Mouse (Mus musculus): ENCODE measurements around the gene Kdelc1. TPM values are rescaled to one million over a fixed set of nuclear protein-coding genes. Genes with fewer than 3 reads are reported as not detected.

Kdelc1 gene
- polyA plus RNA-seq, 1 experiment from 2014 or later: 49.9 TPM

DNA sequence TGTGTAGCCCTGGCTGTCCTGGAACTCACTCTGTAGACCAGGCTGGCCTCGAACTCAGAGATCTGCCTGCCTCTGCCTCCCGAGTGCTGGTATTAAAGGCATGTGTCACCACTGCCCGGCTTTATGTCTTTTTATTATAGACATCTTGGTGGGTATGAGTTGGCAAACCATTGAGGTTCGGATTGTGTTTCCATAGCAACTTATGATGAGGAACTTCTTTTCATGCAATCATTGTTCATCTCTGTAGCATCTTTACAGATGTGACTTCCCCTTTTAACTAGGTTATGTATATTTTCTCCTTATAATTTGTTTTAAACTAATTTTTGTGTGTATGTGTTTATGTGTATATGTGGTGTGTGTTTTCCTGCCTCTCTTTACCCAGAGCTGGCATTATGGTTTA is 7.0 kb upstream of the Kdelc1 start:
- Histone ChIP-seq H3K4me1 (peaks cover 8% of the 10 kb centered on the region), H3K27me3 (no peaks in the 10 kb centered on the region), H3K36me3 (peaks cover 15% of the 10 kb centered on the region), H3K4me3 (no peak overlapping the region), H3K27ac (no peak overlapping the region), H3K4me2 (replicated peaks) (no peak overlapping the region), H3K9me3 (replicated peaks) (no peaks in the 10 kb centered on the region), H3K9ac (no peak overlapping the region)
- no peak for ATAC-seq (ENCODE audit: low FRiP score)
- WGBS: 95% methylated on average over 4 of the region's 4 CpGs

DNA sequence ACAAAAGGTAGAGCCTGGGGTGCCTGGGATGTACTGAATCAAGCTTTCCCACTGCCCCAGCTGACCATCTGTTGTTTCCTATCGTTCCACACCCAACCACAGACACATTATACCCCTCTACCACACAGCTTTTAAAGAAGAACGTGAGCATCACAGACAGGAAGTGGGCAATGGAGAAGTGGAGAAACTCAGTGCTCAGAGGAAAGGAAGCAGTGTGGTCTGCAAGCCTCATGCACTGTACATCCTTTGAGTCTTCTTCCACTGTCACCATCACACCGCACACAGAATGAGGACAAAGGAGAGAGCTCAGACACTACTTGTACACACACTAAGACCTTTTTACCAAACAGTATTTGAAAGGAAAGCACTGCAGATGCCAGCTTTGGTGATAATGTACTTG is 3.6 kb upstream of the Kdelc1 start:
- no peaks in the 10 kb centered on the region for H3K9me3 ChIP-seq (replicated peaks)
- no peak overlapping the region for H3K27ac ChIP-seq
- H3K4me3 ChIP-seq: no peak overlapping the region
- H3K4me1 ChIP-seq: peaks cover 19% of the 10 kb centered on the region
- no peak for ATAC-seq (ENCODE audit: low FRiP score)
- H3K9ac ChIP-seq: no peak overlapping the region
- 83% methylated on average over 3 of the region's 3 CpGs for WGBS
- no peak overlapping the region for H3K4me2 ChIP-seq (replicated peaks)
- H3K27me3 ChIP-seq: no peaks in the 10 kb centered on the region
- H3K36me3 ChIP-seq: peaks cover 10% of the 10 kb centered on the region; the same call in 1 of the 2 replicates

DNA sequence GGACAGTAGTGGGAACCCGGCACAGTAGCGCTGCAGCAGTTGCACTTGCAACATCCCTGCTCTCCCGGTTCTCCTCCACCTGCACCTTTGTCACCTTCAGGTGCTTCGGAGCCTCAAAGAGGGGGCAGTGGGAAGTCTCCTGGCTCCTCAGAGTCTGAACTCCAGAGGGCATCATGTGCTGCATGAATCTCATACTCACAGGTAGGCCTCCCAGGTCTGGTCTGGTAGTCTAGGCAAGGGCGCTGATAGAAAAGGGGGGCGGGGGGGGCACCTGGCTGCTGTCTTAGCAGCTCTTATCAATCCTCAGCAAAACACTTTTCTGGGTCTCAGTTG is 1.4 kb upstream of the Kdelc1 start:
- Histone ChIP-seq H3K9ac (peak overlapping the region; percentile 84), H3K36me3 (peaks cover 7% of the 10 kb centered on the region), H3K4me2 (replicated peaks) (peak overlapping the region; percentile 63), H3K4me1 (peaks cover 19% of the 10 kb centered on the region), H3K9me3 (replicated peaks) (no peaks in the 10 kb centered on the region), H3K27ac (peak overlapping the region; percentile 96), H3K27me3 (no peaks in the 10 kb centered on the region), H3K4me3 (peak overlapping the region; percentile 44)
- 3% methylated on average over 6 of the region's 6 CpGs for WGBS
- peak; percentile 35 for ATAC-seq (ENCODE audit: low FRiP score)

DNA sequence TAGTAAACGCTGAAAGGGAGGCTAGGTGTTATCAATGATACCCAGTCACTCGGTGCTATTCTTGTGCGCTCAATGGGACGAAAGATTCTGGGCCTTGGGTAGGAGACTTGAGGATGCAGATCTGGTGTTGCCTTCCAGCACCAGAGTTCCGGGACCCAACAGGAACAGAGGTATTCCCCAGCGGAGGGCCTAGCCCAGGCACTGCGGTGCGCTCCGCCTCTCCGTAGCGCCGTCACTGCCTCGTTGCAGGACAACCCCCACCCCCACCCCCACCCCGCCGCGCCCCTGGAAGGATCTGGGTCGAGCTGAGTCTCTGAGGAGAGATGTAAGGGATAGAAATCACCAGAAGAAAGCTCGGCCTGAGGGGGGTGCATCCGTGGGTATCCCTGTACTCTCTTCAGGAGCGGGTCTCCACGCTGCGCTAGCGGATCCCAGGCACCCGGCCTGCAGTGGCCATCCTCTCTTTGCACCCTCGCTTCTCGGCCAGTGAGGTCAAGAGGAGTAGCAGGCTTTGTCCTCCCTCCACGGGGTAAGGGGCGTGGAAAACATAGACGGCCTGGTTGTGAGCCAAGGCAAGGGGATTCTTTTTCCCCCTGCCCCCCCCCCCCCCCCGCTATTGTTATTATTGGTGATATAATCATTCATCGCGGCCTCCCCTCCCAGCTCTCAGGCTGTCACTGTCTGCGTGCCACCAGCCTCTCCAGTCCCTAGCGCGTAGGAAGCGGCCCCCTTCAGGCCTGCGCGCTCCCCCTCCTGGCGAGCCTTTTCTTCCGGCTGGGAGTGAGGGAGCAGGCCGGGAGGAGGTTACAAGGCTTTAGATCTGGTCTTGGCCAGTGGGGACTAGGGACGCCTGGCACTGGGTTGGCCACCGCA is 829 bp upstream of the Kdelc1 start:
- H3K9me3 ChIP-seq (replicated peaks): no peaks in the 10 kb centered on the region
- H3K27me3 ChIP-seq: no peaks in the 10 kb centered on the region
- H3K9ac ChIP-seq: peak overlapping the region; percentile 84
- under 1% methylated on average over 39 of the region's 43 CpGs for WGBS
- H3K4me2 ChIP-seq (replicated peaks): peak overlapping the region; percentile 63
- peaks cover 19% of the 10 kb centered on the region for H3K4me1 ChIP-seq
- peaks cover 12% of the 10 kb centered on the region for H3K36me3 ChIP-seq
- H3K27ac ChIP-seq: peak overlapping the region; percentile 96
- ATAC-seq (ENCODE audit: low FRiP score): peak; percentile 91
- peak overlapping the region; percentile 44 for H3K4me3 ChIP-seq

DNA sequence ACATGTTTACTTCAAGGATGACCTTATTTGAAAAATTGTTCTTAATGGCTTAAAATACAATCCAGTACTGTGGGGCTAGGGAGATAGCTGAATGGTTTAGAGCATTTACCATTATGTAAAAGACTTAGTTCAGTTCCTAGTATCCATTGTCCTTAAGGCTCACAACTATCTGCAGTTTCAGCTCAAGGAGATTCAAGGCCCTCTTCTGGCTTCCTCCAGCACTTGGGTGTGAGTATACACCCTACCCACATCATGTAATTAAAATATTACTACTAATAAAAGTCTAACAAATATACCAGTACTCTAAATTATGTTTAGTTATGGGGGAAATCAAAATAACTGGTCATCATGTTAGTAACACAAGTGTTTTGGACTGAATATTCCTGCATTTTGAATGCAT is 1.0 kb downstream of the Kdelc1 start:
- ATAC-seq (ENCODE audit: low FRiP score): no peak
- Histone ChIP-seq H3K4me1 (peaks cover 19% of the 10 kb centered on the region), H3K36me3 (peaks cover 23% of the 10 kb centered on the region), H3K27ac (no peak overlapping the region), H3K27me3 (no peaks in the 10 kb centered on the region), H3K4me2 (replicated peaks) (peak overlapping the region; percentile 63), H3K9me3 (replicated peaks) (no peaks in the 10 kb centered on the region), H3K9ac (no peak overlapping the region), H3K4me3 (peak overlapping the region; percentile 14)

DNA sequence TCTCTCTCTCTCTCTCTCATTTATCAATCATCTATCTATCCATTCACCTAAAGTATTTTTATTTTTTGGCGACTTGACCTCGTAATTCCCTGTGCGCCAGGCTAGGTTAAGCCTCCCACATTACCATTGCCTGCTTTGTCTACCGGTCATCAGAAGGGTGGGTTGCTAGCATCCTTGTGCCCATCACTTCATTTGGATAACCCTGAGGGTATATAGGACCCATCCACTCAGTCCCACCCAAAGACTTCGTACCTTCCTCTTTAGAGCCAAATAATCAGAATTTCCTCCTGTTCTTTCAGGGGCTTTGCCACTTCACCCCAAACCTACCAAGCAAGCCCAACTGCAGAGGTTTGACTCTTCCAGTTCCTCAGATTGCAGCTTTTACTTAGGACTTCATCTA is 15.7 kb downstream of the Kdelc1 start:
- ATAC-seq (ENCODE audit: low FRiP score): no peak
- peak overlapping the region; percentile 55 for H3K9ac ChIP-seq
- H3K27ac ChIP-seq: no peak overlapping the region
- no peaks in the 10 kb centered on the region for H3K9me3 ChIP-seq (replicated peaks)
- H3K4me1 ChIP-seq: peaks cover 9% of the 10 kb centered on the region
- H3K4me3 ChIP-seq: peak overlapping the region; percentile 71
- peaks cover 18% of the 10 kb centered on the region for H3K36me3 ChIP-seq
- H3K4me2 ChIP-seq (replicated peaks): peak overlapping the region; percentile 71
- WGBS: 18% methylated on average over 5 of the region's 5 CpGs
- no peaks in the 10 kb centered on the region for H3K27me3 ChIP-seq

DNA sequence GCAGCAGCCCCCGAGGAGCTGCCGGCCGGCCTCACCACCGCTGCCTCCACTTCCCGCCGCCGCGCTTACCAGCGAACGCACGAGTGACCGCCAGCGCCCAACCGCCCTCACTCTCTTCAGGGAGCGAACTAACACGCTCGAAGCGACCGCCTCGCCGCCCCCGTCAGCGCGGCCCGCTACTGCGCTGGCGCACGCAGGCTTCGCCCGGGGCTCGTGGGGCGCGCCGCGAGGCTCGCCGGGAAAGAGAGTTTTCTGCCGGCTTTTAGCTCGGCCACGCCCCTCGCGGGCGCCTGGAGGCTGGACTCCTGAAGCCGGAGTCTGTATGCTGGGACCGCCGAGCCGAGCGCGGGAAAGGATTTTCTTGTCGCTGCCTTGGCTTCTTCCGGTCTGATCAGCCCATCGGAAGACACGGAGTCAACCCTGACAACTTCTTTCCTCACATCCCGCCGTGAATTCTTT is 16.3 kb downstream of the Kdelc1 start, which contains the start of gene Tex30:
TSS of gene Tex30 (minus strand) at position 183 of the 459 bp plus-strand sequence.
- under 1% methylated on average over 55 of the region's 55 CpGs for WGBS

DNA sequence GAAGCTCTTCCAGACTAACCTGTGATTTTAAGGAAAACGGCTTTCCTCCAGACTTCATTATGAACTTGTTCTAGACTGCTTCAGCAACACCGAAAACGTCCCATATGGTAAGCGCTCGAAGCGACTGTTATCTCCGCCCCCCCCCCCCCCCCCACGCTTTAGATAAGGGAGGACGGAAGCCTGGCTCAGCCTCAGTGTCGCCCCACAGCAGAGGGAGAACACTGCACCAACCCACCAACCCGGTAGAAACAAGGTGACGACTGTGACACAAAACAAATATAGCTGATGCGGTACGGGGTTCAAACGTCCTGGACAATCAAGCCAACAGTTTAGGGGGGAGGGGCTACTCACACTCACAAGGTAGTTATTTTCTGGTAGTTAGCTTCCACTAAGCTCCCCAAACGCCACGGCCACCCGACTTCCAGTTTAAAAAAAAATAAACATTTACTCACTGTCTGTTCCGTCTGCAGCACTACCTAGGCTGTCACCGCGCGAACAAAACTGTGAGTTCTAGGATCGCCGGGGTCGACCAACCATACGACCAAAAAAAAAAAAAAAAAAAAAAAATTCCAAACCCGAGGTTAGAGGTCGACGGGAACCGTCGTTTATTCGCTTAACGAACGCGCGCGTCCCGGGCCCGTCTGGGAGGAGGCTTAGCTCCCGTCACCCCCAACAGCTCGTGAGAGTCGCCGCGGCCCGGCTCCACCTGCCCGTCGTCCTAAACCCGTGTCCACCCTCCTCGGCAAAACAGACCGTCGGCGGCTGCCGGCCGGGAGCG is 17.0 kb downstream of the Kdelc1 start:
- peaks cover 9% of the 10 kb centered on the region for H3K4me1 ChIP-seq
- peak overlapping the region; percentile 71 for H3K4me2 ChIP-seq (replicated peaks)
- peak overlapping the region; percentile 71 for H3K4me3 ChIP-seq
- H3K9me3 ChIP-seq (replicated peaks): no peaks in the 10 kb centered on the region
- peak overlapping the region; percentile 85 for H3K27ac ChIP-seq
- peak; percentile 85 for ATAC-seq (ENCODE audit: low FRiP score)
- under 1% methylated on average over 55 of the region's 55 CpGs for WGBS
- peaks cover 23% of the 10 kb centered on the region for H3K36me3 ChIP-seq
- H3K9ac ChIP-seq: peak overlapping the region; percentile 73
- H3K27me3 ChIP-seq: no peaks in the 10 kb centered on the region

More for the DNA sequence above, 16.3 kb downstream of the Kdelc1 start, which contains the start of gene Tex30:
- H3K4me1 ChIP-seq: peaks cover 9% of the 10 kb centered on the region
- peak; percentile 99 for ATAC-seq (ENCODE audit: low FRiP score)
- peak within 1 kb of the TSS; percentile 85 for H3K27ac ChIP-seq
- H3K36me3 ChIP-seq: peaks cover 17% of the 10 kb centered on the region
- peak within 1 kb of the TSS; percentile 71 for H3K4me3 ChIP-seq
- no peaks in the 10 kb centered on the region for H3K9me3 ChIP-seq (replicated peaks)
- H3K4me2 ChIP-seq (replicated peaks): peak within 1 kb of the TSS; percentile 71
- peak within 1 kb of the TSS; percentile 73 for H3K9ac ChIP-seq
- no peaks in the 10 kb centered on the region for H3K27me3 ChIP-seq

DNA sequence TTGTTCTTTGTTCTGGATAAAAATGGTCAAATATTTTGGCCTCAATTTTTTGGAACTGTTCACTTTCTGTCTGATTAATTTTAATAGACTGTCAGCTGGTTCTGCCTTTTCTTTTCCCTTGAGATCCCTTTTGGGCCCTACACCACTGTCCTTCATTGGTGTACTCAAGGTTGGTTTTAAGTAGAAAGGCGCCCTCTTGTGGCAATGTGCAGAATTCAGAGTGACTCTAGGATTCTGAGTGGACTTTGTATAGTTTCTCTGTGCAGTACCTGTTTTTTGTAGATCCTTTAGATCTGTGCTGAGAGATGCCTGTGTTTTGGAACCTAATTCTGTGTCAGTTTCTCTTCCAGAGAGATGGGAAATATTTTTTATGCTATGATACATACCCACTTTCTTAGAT is 54.0 kb downstream of the Kdelc1 start:
- Histone ChIP-seq H3K9me3 (replicated peaks) (no peaks in the 10 kb centered on the region), H3K27ac (no peak overlapping the region), H3K4me2 (replicated peaks) (no peak overlapping the region), H3K27me3 (no peaks in the 10 kb centered on the region), H3K36me3 (no peaks in the 10 kb centered on the region), H3K4me1 (no peaks in the 10 kb centered on the region), H3K9ac (no peak overlapping the region), H3K4me3 (no peak overlapping the region)
- no peak for ATAC-seq (ENCODE audit: low FRiP score)
- 0% methylated on average over 1 of the region's 1 CpGs for WGBS

DNA sequence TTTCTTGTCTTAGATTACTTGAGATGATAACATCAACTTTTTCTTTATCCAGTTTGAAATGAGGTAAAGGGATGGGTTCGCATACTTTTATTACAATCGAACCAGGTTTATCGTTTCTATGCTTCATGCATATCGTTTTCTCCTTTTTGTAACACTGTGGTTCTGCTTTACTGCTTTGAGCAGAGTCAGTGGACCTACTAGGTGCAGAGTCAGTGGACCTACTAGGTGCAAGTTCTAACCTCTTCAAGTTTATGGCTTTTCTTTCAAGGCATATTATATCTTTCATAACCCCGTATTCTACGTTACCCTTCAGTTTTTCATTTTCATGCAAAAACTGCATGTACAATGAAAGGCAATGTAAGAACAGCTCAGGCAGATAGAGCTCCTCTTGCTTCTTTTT is 55.2 kb downstream of the Kdelc1 start:
- Histone ChIP-seq H3K9ac (no peak overlapping the region), H3K27me3 (no peaks in the 10 kb centered on the region), H3K4me3 (no peak overlapping the region), H3K4me1 (no peaks in the 10 kb centered on the region), H3K36me3 (no peaks in the 10 kb centered on the region), H3K9me3 (replicated peaks) (no peaks in the 10 kb centered on the region), H3K27ac (no peak overlapping the region), H3K4me2 (replicated peaks) (no peak overlapping the region)
- 98% methylated on average over 6 of the region's 6 CpGs for WGBS
- ATAC-seq (ENCODE audit: low FRiP score): no peak

DNA sequence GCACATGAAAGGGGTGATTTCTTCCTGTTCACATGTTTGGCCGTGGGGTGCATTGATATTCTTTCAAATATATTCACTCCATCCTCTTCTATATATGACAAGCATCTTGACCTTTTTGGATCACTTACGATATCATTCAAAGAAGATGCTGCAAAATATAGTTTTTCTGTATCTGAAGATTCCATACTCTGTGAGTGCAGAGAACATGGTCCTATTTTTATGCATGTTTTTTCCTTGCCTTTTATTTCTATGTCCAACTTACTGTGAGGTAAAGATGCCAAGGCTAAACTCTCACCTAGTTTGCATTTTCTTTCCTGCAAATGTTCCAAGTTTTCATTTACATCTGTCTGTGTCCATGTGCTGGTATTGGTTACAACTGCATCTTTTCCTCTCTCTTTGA is 56.8 kb downstream of the Kdelc1 start, which contains the start of gene Gm8251:
TSS of gene Gm8251 (minus strand) at position 101 of the 400 bp plus-strand sequence.
- Histone ChIP-seq H3K4me1 (no peaks in the 10 kb centered on the region), H3K4me2 (replicated peaks) (no peak within 1 kb of the TSS), H3K27me3 (no peaks in the 10 kb centered on the region), H3K9me3 (replicated peaks) (no peaks in the 10 kb centered on the region), H3K4me3 (no peak within 1 kb of the TSS), H3K36me3 (no peaks in the 10 kb centered on the region), H3K27ac (no peak within 1 kb of the TSS), H3K9ac (no peak within 1 kb of the TSS)
- WGBS: 89% methylated on average over 2 of the region's 2 CpGs
- ATAC-seq (ENCODE audit: low FRiP score): no peak

DNA sequence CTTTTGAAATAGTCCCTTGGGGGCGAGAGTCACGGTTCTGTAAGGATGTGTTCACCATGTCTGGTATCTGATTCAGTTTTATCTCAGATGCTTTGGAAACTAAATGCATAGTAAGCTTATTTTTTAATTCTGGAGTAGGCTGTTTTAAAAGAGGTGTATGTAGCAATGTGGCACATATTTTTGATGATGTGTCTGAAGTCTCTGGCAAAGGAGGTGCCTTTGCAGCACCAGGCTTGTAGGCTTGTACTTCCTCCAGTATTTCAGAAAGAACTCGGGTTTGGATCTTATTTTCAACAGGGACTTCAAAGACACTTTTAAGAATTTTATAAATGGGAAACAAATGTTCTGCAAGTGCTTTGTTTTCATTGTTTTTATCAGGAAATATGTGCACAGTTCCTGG is 60.8 kb downstream of the Kdelc1 start:
- H3K9me3 ChIP-seq (replicated peaks): no peaks in the 10 kb centered on the region
- H3K36me3 ChIP-seq: no peaks in the 10 kb centered on the region
- ATAC-seq (ENCODE audit: low FRiP score): no peak
- no peak overlapping the region for H3K27ac ChIP-seq
- 87% methylated on average over 3 of the region's 3 CpGs for WGBS
- no peak overlapping the region for H3K9ac ChIP-seq
- no peaks in the 10 kb centered on the region for H3K4me1 ChIP-seq
- no peak overlapping the region for H3K4me2 ChIP-seq (replicated peaks)
- H3K27me3 ChIP-seq: no peaks in the 10 kb centered on the region
- no peak overlapping the region for H3K4me3 ChIP-seq

Measured in hindbrain, embryonic 12.5 days (tissue).